Mouse (Mus musculus) ES-Bruce4 (cell line): Measurements from ENCODE around the gene Rp9. TPM values are rescaled to one million over a fixed set of nuclear protein-coding genes. Genes with fewer than 3 reads are reported as not detected.
"Not testable (repeated sequence)": the region's sequence is repeated elsewhere in the genome, so short reads cannot be mapped to it uniquely, and the experiment has no call there.

Experiments
- H3K27ac ChIP-seq: 2 replicates; pipeline ENCODE4 v1.5.1; 2012; ENCODE audit warnings: low read length, inconsistent platforms; ENCODE audit not compliant: insufficient read depth
- H3K27me3 ChIP-seq: 2 replicates; pipeline ENCODE4 v1.6.1; 2012; ENCODE audit warnings: mild to moderate bottlenecking, low read length, inconsistent platforms; ENCODE audit not compliant: control insufficient read depth, poor library complexity, insufficient read depth, severe bottlenecking
- H3K36me3 ChIP-seq: 2 replicates; pipeline ENCODE4 v1.6.1; 2012; ENCODE audit warnings: inconsistent platforms, mild to moderate bottlenecking, low read length, moderate library complexity; ENCODE audit not compliant: control insufficient read depth, poor library complexity, insufficient read depth, severe bottlenecking
- H3K4me1 ChIP-seq: one replicate; pipeline ENCODE4 v1.8.1; 2011; ENCODE audit warnings: low read length; ENCODE audit not compliant: control insufficient read depth, insufficient read depth
- H3K4me3 ChIP-seq: 2 replicates; pipeline ENCODE4 v1.5.1; 2011; ENCODE audit warnings: low read depth, mild to moderate bottlenecking, low read length
- H3K9ac ChIP-seq: 2 replicates; pipeline ENCODE4 v1.6.1; 2012; ENCODE audit warnings: low read depth, mild to moderate bottlenecking, inconsistent platforms; ENCODE audit not compliant: poor library complexity, severe bottlenecking
- H3K9me3 ChIP-seq: replicated peaks from 2 replicates; pipeline ENCODE4 v1.6.1; 2012; ENCODE audit warnings: mild to moderate bottlenecking, low read length, inconsistent platforms; ENCODE audit not compliant: control insufficient read depth, poor library complexity, insufficient read depth, severe bottlenecking
- CTCF ChIP-seq: IDR thresholded peaks from one replicate; pipeline ENCODE4 v1.8.1; 2011; ENCODE audit warnings: low read depth, low read length
- EP300 ChIP-seq: IDR thresholded peaks from 2 replicates; pipeline ENCODE4 v1.6.1; 2011; ENCODE audit warnings: low read depth, low read length; ENCODE audit not compliant: insufficient read depth
- POLR2A ChIP-seq: IDR thresholded peaks from one replicate; pipeline ENCODE4 v1.8.1; 2011; ENCODE audit warnings: low read length; ENCODE audit not compliant: insufficient read depth
- polyA plus RNA-seq: library from polyadenylated mRNA; stranded (reverse); fragments of >200 nt; gene quantifications from 2 replicates; pipeline ENCODE4 v1.2.4, GENCODE M21; 2011; ENCODE audit warnings: low read depth; ENCODE audit not compliant: missing spikeins, insufficient read depth, insufficient read length

Gene Rp9
- polyA plus RNA-seq, 1 experiment: 42.8 TPM

DNA sequence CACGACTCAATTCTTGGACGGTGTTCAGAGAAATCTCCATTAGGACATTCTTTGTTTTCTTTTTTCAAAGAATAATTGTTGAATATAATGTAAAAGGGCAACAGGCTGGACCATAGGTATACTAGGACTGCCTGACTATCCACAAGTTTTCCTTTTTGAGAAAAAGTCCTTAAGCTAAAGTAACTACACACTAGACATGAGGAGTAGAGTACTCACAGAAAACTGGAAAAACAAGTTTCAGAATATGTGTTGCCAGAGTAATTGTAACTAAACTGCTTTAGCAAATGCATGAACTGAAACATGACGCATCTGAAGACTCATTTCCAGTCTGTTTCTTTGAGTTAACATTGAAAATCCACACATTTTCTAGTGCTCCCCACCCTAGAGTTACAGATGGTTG, 64.1 kb downstream of the Rp9 start:
- Histone ChIP-seq H3K9me3 (no peaks in the 10 kb centered on the region), H3K4me1 (no peaks in the 10 kb centered on the region), H3K9ac (no peak overlapping the region), H3K27me3 (no peaks in the 10 kb centered on the region), H3K27ac (no peak overlapping the region), H3K4me3 (no peak overlapping the region), H3K36me3 (no peaks in the 10 kb centered on the region)
- TF ChIP-seq CTCF (no peak), POLR2A (no peak), EP300 (no peak)

DNA sequence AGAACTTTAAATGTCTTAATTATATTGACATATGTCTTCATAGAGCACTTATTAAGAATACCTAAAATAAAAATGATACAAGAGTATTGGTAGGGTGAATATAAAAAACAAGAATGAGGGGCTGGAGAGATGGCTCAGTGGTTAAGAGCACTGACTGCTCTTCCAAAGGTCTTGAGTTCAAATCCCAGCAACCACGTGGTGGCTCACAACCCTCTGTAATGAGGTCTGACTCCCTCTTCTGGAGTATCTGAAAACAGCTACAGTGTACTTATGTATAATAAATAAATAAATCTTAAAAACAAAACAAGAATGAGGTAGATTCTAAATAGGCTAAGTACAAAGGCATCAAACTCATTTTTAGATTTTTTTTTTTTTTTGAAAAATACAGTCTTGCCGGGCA, 66.0 kb downstream of the Rp9 start:
- H3K9ac ChIP-seq, H3K9me3 ChIP-seq, H3K27ac ChIP-seq, H3K4me1 ChIP-seq, H3K36me3 ChIP-seq, H3K4me3 ChIP-seq, H3K27me3 ChIP-seq: not testable (repeated sequence)

DNA sequence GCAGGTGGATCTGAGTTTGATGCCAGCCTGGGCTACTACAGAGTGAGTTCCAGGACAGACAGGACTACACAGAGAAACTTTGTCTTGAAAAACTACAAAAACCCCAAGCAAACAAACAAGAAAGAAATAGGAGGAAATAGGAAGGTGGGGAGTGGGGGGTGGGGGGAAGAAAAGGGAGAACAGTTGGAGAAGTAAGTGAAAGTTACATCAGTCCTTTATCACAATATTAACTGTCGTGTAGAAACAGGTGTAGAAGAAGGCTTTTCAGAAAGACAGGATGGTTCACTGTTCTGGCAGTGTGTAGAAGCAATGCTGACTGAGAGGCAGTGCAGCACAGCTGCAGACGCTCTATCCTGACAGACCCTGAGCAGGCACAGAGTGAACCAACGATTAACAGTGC, 66.6 kb downstream of the Rp9 start:
- Histone ChIP-seq H3K36me3 (no peaks in the 10 kb centered on the region), H3K9me3 (no peaks in the 10 kb centered on the region), H3K9ac (no peak overlapping the region), H3K27ac (no peak overlapping the region), H3K4me3 (no peak overlapping the region), H3K27me3 (no peaks in the 10 kb centered on the region), H3K4me1 (no peaks in the 10 kb centered on the region)
- no peak for TF ChIP-seq CTCF
- no peak for TF ChIP-seq EP300
- TF ChIP-seq POLR2A: no peak

DNA sequence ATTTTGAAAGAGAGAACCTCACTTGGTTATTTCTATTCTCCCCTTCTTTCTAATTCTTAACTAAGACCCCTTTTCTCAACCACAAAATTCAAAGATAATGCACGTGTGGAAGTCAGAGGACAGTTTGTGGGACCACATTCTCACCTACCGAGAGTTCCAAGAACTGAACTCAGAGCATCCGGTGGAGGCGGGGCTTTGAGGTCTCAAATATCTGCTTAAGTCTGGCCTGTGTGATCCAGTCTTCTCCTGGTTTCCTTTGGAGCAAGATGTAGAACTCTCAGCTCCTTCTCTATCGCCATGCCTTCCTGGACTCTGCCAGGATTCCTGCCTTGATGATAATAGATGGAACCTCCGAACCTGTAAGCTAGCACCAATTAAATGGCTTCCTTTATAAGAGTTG, 67.5 kb downstream of the Rp9 start:
- H3K27ac ChIP-seq: no peak overlapping the region
- no peaks in the 10 kb centered on the region for H3K27me3 ChIP-seq
- H3K36me3 ChIP-seq: no peaks in the 10 kb centered on the region
- no peaks in the 10 kb centered on the region for H3K4me1 ChIP-seq
- TF ChIP-seq CTCF: no peak
- no peak for TF ChIP-seq EP300
- no peak for TF ChIP-seq POLR2A
- H3K4me3 ChIP-seq: no peak overlapping the region
- H3K9me3 ChIP-seq: no peaks in the 10 kb centered on the region
- no peak overlapping the region for H3K9ac ChIP-seq

DNA sequence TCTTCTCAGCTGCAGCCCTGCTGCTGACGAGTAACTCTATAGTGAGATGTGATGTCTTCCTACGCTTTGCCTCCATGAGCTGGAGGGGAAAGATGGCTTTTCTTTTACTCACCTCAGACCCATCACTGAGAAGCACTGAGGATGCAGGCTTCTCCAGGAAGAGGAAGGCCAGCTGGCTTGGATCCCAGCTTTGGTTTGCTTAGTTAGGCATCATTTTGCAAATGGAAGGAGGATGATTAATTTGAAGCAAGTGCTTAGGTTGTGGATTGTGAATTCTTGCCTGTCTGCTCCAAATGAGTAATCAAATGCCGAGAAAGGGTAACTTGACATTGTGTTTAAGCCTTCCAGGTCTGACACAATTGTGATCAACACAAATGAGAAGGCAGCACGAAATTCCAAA, 70.5 kb downstream of the Rp9 start:
- Histone ChIP-seq H3K4me1 (no peaks in the 10 kb centered on the region), H3K9ac (no peak overlapping the region), H3K4me3 (no peak overlapping the region), H3K36me3 (no peaks in the 10 kb centered on the region), H3K27ac (no peak overlapping the region), H3K9me3 (no peaks in the 10 kb centered on the region), H3K27me3 (no peaks in the 10 kb centered on the region)
- TF ChIP-seq EP300 (no peak), CTCF (no peak), POLR2A (no peak)

DNA sequence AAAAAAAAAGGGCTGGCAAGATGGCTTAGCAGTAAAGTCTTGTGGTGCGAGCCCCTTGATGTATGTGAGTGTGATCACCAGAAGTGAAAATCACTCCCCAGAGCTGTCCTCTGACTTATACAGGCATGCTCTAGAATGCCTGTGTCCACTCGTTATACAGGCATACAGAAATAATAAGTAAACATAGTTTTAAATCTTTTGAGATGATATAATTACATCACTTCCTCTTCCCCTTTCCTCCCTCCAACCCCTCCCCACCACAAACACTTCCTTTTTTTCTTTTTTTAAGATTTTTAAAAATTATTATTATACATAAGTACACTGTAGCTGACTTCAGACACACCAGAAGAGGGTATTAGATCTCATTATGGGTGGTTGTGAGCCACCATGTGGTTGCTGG, 74.8 kb downstream of the Rp9 start:
- Histone ChIP-seq H3K27me3 (no peaks in the 10 kb centered on the region), H3K36me3 (no peaks in the 10 kb centered on the region), H3K27ac (no peak overlapping the region), H3K9me3 (no peaks in the 10 kb centered on the region), H3K4me1 (no peaks in the 10 kb centered on the region), H3K9ac (no peak overlapping the region), H3K4me3 (no peak overlapping the region)
- no peak for TF ChIP-seq EP300
- TF ChIP-seq POLR2A: no peak
- no peak for TF ChIP-seq CTCF

DNA sequence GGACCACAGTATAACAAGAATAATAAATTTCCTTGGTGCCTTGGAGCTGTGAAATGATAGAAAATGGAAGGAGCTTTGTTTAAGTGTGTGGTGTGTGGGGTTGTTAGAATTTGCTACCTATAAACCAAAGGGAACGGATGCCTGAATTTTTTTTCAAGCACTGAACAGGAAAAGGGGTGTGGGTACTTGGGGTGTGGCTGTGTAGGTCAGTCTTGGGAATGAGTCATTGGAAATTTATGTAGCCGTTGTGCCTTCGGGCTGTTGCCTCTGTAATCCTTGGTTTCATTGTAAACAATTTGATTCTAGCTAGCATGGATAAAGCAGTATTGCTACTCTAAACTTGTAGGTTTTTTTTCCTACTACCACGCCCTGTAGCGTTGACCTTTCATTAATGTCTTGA, 79.2 kb downstream of the Rp9 start:
- Histone ChIP-seq H3K9ac (peak overlapping the region; percentile 89), H3K36me3 (no peaks in the 10 kb centered on the region; the same call in 1 of the 2 replicates), H3K4me3 (no peak overlapping the region), H3K9me3 (no peaks in the 10 kb centered on the region), H3K27ac (peak overlapping the region; percentile 52), H3K4me1 (no peaks in the 10 kb centered on the region), H3K27me3 (no peaks in the 10 kb centered on the region)
- TF ChIP-seq EP300: no peak
- TF ChIP-seq CTCF: no peak
- no peak for TF ChIP-seq POLR2A
